Mouse (Mus musculus) G1E (cell line): ENCODE results near the gene Trim25.

Source experiments
- CTCF ChIP-seq: IDR thresholded peaks from 2 replicates; pipeline ENCODE4 v1.5.1; 2012; ENCODE audit warnings: low read depth, low read length, inconsistent platforms, mixed read lengths
- GATA1 ChIP-seq: IDR thresholded peaks from 2 replicates; pipeline ENCODE4 v1.6.1; 2012; ENCODE audit warnings: borderline replicate concordance, low read length, inconsistent platforms, mixed read lengths

- TF ChIP-seq CTCF (no peak), GATA1 (no peak)
Observed at GRCm38 (mm10) chr11:89043046-89043445, 43.9 kb downstream of the Trim25 start.
